ENCODE assay signal across 25 mouse cellular contexts in the genomic region with DNA sequence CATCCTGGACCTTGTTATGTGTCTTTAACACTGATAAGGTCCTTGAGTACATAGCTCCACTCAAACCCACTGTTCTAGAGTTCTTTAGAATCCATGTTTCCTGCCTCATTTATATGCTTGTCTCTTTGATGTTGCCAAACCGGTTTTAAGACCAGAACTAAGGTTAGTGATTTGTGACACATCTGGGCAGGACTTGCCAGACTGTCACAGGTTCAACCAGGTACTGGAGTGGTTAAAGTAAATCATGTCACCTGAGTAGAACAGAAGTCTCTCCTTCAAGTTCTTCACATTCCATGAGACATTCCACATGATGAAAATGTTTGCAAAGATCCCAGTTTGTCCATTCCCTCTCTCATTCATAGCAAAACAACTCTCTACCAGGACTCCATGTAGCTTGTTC.
DNase-seq lines count a peak whose midpoint lies in the region; ATAC-seq and TF ChIP-seq lines count a peak whose summit lies in the region.
"Had no signal": no experiment of that assay in that cellular context is flagged by ENCODE, and none has a peak within 500 bp of the region (broad histone marks: within the 10 kb centered on the region; RNA-seq: fewer than 3 reads in every experiment).

No protein-coding gene starts in this region.

- H3K4me2 ChIP-seq in kidney, embryonic 15.5 days = no peak overlapping the region
- H3K4me2 ChIP-seq in lung, embryonic 14.5 days = no peak overlapping the region
- no peak overlapping the region for H3K4me2 ChIP-seq in lung, postnatal 0 days (replicated peaks; ENCODE audit: low read depth, low read length)
- H3K4me2 ChIP-seq: embryonic facial prominence, embryonic 13.5 days; forebrain, embryonic 13.5 days; heart, embryonic 13.5 days; hindbrain, embryonic 14.5 days had no signal

- H3K27ac ChIP-seq in kidney, embryonic 15.5 days = no peak overlapping the region
- no peak overlapping the region for H3K27ac ChIP-seq in lung, embryonic 14.5 days (ENCODE audit: low read depth)
- no peak overlapping the region for H3K27ac ChIP-seq in lung, postnatal 0 days (ENCODE audit: low read length)
- H3K27ac ChIP-seq: embryonic facial prominence, embryonic 13.5 days; forebrain, embryonic 10.5 days; forebrain, embryonic 13.5 days; heart, adult 2 months; heart, embryonic 10.5 days; heart, embryonic 13.5 days; hindbrain, embryonic 14.5 days had no signal

- H3K36me3 ChIP-seq in kidney, embryonic 15.5 days = no peaks in the 10 kb centered on the region
- no peaks in the 10 kb centered on the region for H3K36me3 ChIP-seq in lung, embryonic 14.5 days (ENCODE audit: insufficient read depth)
- no peaks in the 10 kb centered on the region for H3K36me3 ChIP-seq in lung, postnatal 0 days (ENCODE audit: insufficient read depth, low read length)
- H3K36me3 ChIP-seq: embryonic facial prominence, embryonic 13.5 days; forebrain, embryonic 10.5 days; heart, embryonic 10.5 days; heart, embryonic 13.5 days had no signal

- H3K9me3 ChIP-seq in kidney, embryonic 15.5 days (replicated peaks) = no peaks in the 10 kb centered on the region
- no peaks in the 10 kb centered on the region for H3K9me3 ChIP-seq in lung, embryonic 14.5 days (ENCODE audit: low read depth, low read length)
- no peaks in the 10 kb centered on the region for H3K9me3 ChIP-seq in lung, postnatal 0 days (ENCODE audit: low read length)
- H3K9me3 ChIP-seq: embryonic facial prominence, embryonic 13.5 days; forebrain, embryonic 10.5 days; forebrain, embryonic 13.5 days; heart, embryonic 10.5 days; heart, embryonic 13.5 days had no signal

- no peak for ATAC-seq in kidney, embryonic 15.5 days (replicated peaks; ENCODE audit: low FRiP score)
- peak; percentile 44 for ATAC-seq in lung, embryonic 14.5 days (ENCODE audit: insufficient read depth)
- peak; percentile 90 for ATAC-seq in lung, postnatal 0 days
- ATAC-seq: CD4-positive, CD25-positive, alpha-beta regulatory T cell, adult 4 months; forebrain, embryonic 13.5 days; forebrain, embryonic 16.5 days had no signal

- peak; percentile 72; the same call in 1 of the 2 replicates for TF ChIP-seq EP300 in lung, postnatal 0 days (IDR thresholded peaks at IDR 0.05)

- no peak overlapping the region for H3K4me3 ChIP-seq in kidney, embryonic 15.5 days (replicated peaks)
- no peak overlapping the region for H3K4me3 ChIP-seq in lung, embryonic 14.5 days (ENCODE audit: low read depth, low read length)
- H3K4me3 ChIP-seq in lung, postnatal 0 days (ENCODE audit: low read depth, low read length) = no peak overlapping the region
- H3K4me3 ChIP-seq: embryonic facial prominence, embryonic 13.5 days; forebrain, embryonic 10.5 days; forebrain, embryonic 13.5 days; heart, adult 2 months; heart, embryonic 10.5 days; heart, embryonic 13.5 days had no signal

- no peaks in the 10 kb centered on the region for H3K27me3 ChIP-seq in kidney, embryonic 15.5 days
- H3K27me3 ChIP-seq in lung, embryonic 14.5 days (ENCODE audit: insufficient read depth, low read length) = no peaks in the 10 kb centered on the region
- no peaks in the 10 kb centered on the region for H3K27me3 ChIP-seq in lung, postnatal 0 days (replicated peaks; ENCODE audit: insufficient read depth, low read length)
- H3K27me3 ChIP-seq: embryonic facial prominence, embryonic 13.5 days; forebrain, embryonic 13.5 days; heart, embryonic 13.5 days had no signal

- TF ChIP-seq CTCF in lung, embryonic 14.5 days (IDR thresholded peaks at IDR 0.05; ENCODE audit: low read depth) = no peak
- no peak for TF ChIP-seq CTCF in lung, postnatal 0 days (IDR thresholded peaks at IDR 0.05)

- DNase-seq in kidney, adult 9 months = peak; percentile 3
- DNase-seq in lung, embryonic 14.5 days = peak; percentile 31
- DNase-seq in lung, postnatal 4 days = no peak
- peak; percentile 50 for DNase-seq in lung, postnatal 0 days (ENCODE audit: low spot score)
- no peak for DNase-seq in lung, postnatal 10 days
- DNase-seq: adrenal gland, adult 2 months; adrenal gland, postnatal 14 days; cerebellum, adult 11 months; cerebellum, adult 2 months; cerebellum, adult 9-11 months; cerebellum, postnatal 25 days; gastrocnemius, postnatal 10 days; gastrocnemius, postnatal 36 days; heart, adult 2 months; heart, postnatal 14 days; heart, postnatal 4 days had no signal

- WGBS in kidney, embryonic 15.5 days = 49% methylated on average over 1 of the region's 1 CpGs
- WGBS in lung, embryonic 14.5 days = 31% methylated on average over 1 of the region's 1 CpGs
- WGBS in lung, postnatal 0 days = 22% methylated on average over 1 of the region's 1 CpGs

- 0 out of 2 replicates have a peak, but pooled peaks cover 4% of the 10 kb centered on the region for H3K4me1 ChIP-seq in kidney, embryonic 15.5 days
- H3K4me1 ChIP-seq in lung, embryonic 14.5 days (ENCODE audit: insufficient read depth) = no peaks in the 10 kb centered on the region
- H3K4me1 ChIP-seq in lung, postnatal 0 days (ENCODE audit: insufficient read depth, low read depth, low read length) = no peaks in the 10 kb centered on the region
- H3K4me1 ChIP-seq: embryonic facial prominence, embryonic 13.5 days; forebrain, embryonic 13.5 days; heart, embryonic 10.5 days; heart, embryonic 13.5 days had no signal

- H3K9ac ChIP-seq in kidney, embryonic 15.5 days = no peak overlapping the region
- no peak overlapping the region for H3K9ac ChIP-seq in lung, embryonic 14.5 days
- no peak overlapping the region for H3K9ac ChIP-seq in lung, postnatal 0 days (replicated peaks; ENCODE audit: low read depth)
- H3K9ac ChIP-seq: embryonic facial prominence, embryonic 13.5 days; forebrain, embryonic 13.5 days; heart, embryonic 13.5 days; hindbrain, embryonic 14.5 days had no signal

Comparison
In these comparisons a context has a peak if more than half of its experiments do, and no peak if none do; other contexts are left out.
1. DNase-seq: peak in kidney, adult 9 months (single experiment), lung, embryonic 14.5 days (single experiment) and lung, postnatal 0 days (single experiment); none in lung, postnatal 4 days (0 of 2) and lung, postnatal 10 days (single experiment).